Mouse (Mus musculus) right cerebral cortex, postnatal 14 days (tissue): Measurements from ENCODE around the gene 4930444G20Rik.
"Not testable (repeated sequence)": the region's sequence is repeated elsewhere in the genome, so short reads cannot be mapped to it uniquely, and the experiment has no call there.

Experiments used
- DNase-seq: peaks from one replicate; pipeline ENCODE4 v3.0.0; 2022

The 4930444G20Rik gene

DNA sequence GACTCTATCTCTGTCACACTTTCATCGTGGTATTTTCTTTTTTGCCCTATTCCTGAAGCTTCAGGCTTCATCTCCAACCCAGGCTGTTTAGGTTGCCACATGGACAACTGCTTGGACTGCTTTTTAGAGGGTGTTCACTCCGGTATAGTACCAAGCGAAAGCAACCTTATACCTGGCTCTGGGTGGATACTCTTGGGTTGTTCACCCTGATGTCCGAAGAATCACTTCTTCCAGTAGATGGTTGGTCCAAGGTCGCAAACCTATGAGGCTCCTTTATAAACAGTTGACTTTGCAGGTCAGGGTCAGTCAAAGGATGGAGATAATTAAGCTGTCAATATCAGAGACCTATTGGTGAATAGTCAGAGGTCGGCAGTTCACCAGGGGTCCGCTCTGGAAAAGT is at the start of gene 4930444G20Rik:
TSS of gene 4930444G20Rik (minus strand) at position 101 of the 400 bp plus-strand sequence.
- DNase-seq: not testable (repeated sequence)

DNA sequence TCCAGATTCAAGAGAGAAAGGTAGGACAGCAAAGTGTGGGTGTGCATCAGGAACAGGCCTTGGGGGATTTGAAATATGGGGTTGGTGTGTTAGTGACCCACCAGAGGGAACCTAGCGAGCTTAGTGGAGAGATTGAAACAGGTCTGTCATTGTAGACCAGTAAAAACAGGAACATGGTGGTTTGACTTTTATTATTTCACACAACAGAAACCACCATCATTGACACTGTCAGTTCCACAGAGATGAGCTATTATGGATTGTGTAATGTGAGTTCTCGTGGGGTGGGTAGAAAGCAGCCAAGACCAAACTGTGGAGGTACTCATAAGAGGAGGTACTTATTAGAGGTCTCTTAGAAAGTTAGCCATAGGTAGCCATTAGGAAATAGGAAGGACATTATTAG is 6.7 kb upstream of the 4930444G20Rik start:
- no peak for DNase-seq

DNA sequence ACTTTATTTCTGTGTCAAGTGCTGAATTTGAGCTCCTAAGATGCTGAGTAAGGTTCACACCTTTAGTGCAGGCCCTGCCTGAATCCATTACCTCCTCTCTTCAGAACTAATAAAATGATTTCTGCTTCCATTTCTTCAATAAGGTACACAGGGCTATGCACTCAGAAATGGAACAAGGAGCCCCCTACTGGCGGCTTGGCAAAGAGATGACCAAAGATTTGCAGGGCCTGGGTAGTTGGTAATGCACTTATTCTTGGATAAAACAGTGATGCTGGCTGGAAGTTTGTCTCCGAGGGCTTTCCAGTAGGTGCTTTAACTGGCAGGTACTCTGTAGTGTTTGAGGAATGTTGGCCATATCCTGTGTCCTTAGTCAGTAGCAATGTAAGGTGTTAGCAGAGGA is 4.9 kb upstream of the 4930444G20Rik start:
- DNase-seq: no peak

DNA sequence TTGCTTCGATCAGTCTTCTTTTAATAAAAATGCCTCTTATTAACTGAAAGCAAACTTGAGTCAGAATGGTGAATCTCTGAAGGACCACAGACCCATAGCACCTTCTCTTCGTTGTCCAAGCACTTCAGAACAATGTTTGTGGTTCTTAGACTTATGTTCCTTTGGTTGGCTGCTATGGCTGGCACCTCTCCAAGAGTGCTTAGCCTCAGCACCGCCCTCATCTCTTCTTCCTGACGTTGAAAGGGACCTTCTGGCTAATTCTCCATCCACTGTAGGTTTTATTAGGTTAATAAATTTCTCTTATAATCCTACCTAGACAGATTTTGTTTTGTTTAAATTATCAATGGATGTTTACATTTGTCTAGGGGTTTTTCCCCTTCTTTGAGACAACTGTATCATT is 2.7 kb upstream of the 4930444G20Rik start:
- no peak for DNase-seq

DNA sequence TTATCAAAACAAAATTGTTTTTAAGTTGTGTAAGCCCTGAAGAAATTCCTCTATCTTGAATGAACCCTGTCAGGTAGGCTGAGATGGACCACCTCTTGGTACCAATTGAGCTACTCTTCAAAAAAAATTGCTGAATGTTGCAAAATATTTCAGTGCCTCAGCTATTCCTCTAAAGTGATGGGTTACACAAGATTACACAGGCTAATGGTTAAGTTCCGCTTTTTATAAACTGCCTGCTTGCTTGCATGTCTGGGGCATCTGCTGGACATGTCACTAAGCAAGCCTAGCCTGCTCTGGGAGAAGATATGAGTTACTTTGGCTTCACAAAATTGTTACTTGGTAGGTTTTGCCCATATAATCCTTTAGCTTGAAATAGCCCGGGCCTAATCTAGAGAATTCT is 2.3 kb upstream of the 4930444G20Rik start:
- no peak for DNase-seq

DNA sequence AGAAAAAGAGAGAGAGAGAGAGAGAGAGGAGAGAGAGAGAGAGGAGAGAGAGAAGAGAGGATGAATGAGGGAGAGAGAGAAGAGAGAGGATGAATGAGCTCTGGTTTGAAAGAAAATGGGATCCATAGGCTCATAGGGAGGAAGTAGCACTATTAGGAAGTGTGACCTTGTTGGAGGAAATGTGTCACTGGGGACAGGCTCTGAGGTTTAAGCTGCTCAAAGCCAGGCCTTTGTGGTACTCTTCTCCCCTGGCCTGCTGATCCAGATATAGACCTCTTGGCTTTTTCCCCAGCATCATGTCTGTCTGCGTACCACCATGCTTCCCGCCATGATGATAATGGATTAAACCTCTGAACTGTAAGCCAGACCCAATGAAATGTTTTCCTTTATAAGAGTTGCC is 8.5 kb downstream of the 4930444G20Rik start:
- no peak for DNase-seq

DNA sequence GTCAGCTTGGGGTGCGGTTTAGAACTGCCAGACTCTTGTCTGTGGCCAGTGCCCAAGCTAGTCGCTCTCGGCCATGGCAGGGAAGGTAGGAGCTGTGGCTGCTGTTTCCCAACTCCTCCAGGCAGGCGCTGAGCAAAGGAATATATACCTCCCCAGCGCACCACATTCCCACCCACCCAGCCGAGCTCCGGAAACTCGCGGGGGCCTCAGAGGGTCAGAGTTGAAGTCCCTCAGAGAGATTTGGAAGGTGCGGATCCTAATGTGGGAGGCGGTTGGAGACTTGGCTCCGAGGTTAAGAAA is 8.9 kb downstream of the 4930444G20Rik start:
- no peak for DNase-seq

DNA sequence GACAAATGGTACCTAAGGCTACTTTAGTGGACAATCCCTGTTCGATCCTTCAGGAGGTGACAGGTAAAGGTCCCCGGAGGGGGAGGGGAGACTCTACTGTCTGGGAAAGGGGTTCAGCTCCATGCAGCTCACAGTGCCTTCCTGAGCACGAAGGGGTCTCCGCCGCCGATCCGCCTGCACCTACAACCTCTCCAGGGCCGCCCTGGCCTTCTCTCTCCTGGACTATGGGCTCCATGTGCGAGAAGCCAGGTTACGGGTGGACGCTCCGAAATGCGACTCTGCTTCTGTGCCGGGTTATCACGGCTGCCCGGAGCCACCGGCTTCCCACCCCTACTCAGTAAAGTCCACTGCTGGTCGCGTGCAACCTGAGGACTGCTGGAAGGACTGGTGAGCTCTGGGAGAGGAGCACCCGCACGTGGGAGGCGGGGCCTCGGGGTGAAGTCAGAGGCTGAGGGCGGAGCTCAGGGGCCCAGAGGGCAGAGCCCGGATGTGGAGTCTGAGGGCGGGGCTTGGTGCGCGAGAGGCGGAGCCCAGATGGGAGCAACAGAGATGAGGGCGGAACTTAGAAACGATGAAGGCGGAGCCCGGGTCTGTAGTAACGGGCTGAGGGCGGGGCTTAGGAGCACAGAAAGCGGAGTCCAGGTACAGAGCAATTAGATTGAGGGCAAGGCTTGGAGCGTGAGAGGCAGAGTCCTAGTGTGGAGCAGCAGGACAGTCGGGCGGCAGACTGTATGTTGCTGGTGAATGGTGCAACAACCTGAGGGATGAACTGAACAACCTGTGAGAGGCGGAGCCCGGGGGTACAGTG is 9.5 kb downstream of the 4930444G20Rik start:
- peak; percentile 87 for DNase-seq

DNA sequence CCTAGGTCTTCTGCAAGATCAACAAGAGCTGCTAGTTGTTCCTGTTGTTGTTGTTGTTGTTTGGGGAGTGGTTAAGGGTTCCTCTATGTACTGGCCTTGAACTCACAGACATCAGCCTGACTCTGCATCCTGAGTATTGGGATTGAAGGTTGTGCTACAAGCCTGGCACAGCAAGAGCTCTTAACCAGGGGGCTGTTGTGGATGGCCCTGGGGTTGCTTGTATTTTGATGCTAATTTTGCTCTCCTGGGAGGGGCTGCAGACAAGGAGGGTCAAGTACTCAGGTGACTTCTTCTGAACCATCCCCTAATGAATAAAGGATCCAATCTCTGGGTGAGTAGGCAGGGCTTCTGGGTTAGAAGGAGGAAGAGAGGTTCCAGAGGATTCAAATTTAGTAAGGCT is 12.6 kb downstream of the 4930444G20Rik start:
- no peak for DNase-seq

DNA sequence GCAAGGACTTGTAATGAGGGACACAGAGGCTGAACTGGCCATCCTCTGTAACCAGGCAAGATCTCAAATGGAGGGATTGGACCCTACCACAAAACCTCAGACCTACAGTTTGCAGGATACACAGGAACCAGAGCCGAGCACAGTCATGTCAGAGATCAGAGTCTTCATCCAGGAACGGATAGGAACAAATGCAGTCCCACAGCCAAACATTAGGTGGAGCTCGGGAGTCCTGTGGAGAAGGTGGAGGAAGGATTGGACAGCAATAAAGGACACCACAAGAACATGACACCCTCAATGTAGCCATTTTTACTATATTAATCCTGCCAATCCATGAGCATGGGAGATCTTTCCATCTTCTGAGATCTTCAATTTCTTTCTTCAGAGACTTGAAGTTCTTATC is 31.6 kb downstream of the 4930444G20Rik start:
- DNase-seq: not testable (repeated sequence)

DNA sequence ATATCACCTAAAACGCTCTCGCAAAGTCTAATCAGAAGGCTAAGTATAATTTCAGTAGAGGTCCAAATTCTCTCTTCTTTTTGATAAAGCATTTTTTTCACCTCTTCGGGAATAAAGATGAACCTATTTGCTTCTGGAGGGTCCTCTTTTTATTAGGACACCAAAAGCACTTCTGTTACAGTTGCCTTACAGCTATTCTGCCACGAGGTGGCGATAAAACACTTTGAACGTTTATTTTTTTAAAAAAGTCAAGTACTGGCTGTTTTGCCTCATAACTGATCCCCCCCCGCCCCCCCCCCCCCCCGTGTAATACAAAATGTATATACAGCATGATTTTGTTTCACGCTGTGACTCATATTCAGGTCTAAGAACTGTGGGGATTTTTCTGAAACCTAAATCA is 33.6 kb downstream of the 4930444G20Rik start:
- peak; percentile 19 for DNase-seq

DNA sequence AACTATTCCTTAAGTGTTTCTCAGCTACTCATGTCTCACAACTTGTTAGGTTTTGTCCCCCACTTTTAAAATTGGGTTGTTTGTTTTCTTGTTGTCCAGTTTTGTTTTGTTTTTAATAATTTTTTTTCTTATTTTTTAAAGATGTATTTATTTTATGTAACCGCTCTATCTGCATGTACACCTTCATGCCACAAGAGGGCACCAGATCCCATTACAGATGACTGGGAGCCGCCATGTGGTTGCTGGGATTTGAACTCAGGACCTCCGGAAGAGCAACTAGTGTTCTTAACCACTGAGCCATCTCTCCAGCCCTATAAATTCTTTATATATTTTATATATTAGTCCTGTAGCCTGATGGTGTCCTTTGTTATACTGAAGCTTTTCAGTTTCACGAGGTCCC is 49.3 kb downstream of the 4930444G20Rik start:
- DNase-seq: no peak

DNA sequence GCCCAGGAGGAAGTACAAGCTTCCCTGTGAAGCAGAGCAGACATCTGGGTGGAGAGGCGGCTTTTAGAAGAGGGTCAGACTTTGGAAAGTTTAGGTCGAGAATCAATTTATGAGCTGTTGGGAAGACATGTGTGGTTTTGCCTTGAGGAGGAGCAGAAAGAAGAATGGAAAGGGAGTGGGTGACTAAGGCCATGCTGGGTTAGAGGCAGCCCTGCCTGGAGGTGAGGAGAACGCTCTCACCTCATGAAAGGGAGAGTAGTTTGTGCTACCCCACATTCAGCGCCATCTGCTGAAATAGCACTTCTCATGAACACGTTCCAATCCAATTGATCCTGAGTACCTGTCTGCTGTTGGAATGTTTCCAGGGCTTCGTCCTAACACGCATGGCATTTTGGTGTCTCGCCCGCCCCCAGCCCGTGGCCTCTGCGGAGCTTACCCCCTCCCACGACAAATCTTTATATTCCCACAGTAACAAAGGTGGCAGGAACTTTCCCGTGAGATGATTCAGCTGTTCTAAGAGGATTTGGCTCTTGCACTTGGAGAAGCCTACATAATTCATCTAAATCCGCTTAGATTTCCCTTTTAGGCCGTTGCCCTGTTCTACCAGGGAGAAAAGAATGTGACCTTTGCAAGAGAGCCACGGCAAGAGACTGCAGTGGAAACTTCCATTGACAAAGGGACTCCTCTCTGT is 50.3 kb downstream of the 4930444G20Rik start:
- DNase-seq: no peak
